Mouse (Mus musculus) cerebellum, postnatal 10 days (tissue): ENCODE measurements at regions not wholly inside any gene's neighbourhood (a gene's known extent, or its start where the extent isn't known, plus 50 kb on each side); places are given as distances from the start of the nearest gene placed in this dataset.
A peak's percentile ranks its signal among the peaks of the same experiment; 100 is the strongest.

Source experiments
- DNase-seq, 2 experiments: peaks; one replicate each; pipeline ENCODE4 v3.0.0; 2021; ENCODE audit warnings: mixed read lengths in 2 of 2

GRCm38 (mm10) chr12:27786716-27787291 lies 444.4 kb upstream of the Sox11 start:
- no peak for DNase-seq

- DNase-seq = no peak
Observed at GRCm38 (mm10) chr12:27780801-27781200, 438.4 kb upstream of the Sox11 start.

GRCm38 (mm10) chr12:27765948-27766347 lies 423.6 kb upstream of the Sox11 start:
- no peak for DNase-seq

GRCm38 (mm10) chr12:27759016-27759415 lies 416.6 kb upstream of the Sox11 start:
- no peak for DNase-seq

- no peak for DNase-seq
Observed at GRCm38 (mm10) chr12:27757641-27758040, 415.3 kb upstream of the Sox11 start.

GRCm38 (mm10) chr12:27724619-27725200 lies 382.3 kb upstream of the Sox11 start:
- peak in 1 of 2 experiments; percentile 5 for DNase-seq

- no peak for DNase-seq
Observed at GRCm38 (mm10) chr12:27680459-27680858, 338.1 kb upstream of the Sox11 start.

- DNase-seq = peak; percentile 30 to 42
Observed at GRCm38 (mm10) chr12:27673404-27673803, 331.0 kb upstream of the Sox11 start.

GRCm38 (mm10) chr12:27670650-27671084 lies 328.3 kb upstream of the Sox11 start:
- DNase-seq = peak; percentile 27 to 30

- no peak for DNase-seq
Observed at GRCm38 (mm10) chr12:27670190-27670589, 327.8 kb upstream of the Sox11 start.

- DNase-seq = no peak
Observed at GRCm38 (mm10) chr12:27669542-27669941, 327.2 kb upstream of the Sox11 start.

GRCm38 (mm10) chr12:27666456-27666855 lies 324.1 kb upstream of the Sox11 start:
- DNase-seq = no peak

GRCm38 (mm10) chr12:27663126-27663525 lies 320.8 kb upstream of the Sox11 start:
- DNase-seq = no peak

- no peak for DNase-seq
Observed at GRCm38 (mm10) chr12:27662723-27663122, 320.3 kb upstream of the Sox11 start.

- peak; percentile 87 to 89 for DNase-seq
Observed at GRCm38 (mm10) chr12:27657536-27657935, 315.2 kb upstream of the Sox11 start.

- no peak for DNase-seq
Observed at GRCm38 (mm10) chr12:27653541-27653940, 311.2 kb upstream of the Sox11 start.

- no peak for DNase-seq
Observed at GRCm38 (mm10) chr12:27648602-27649001, 306.2 kb upstream of the Sox11 start.

GRCm38 (mm10) chr12:27646497-27647307 lies 304.3 kb upstream of the Sox11 start:
- DNase-seq = peak; percentile 46 to 47

GRCm38 (mm10) chr12:27619616-27620015 lies 277.2 kb upstream of the Sox11 start:
- no peak for DNase-seq

- DNase-seq = peak; percentile 90 to 91
Observed at GRCm38 (mm10) chr12:27604061-27604679, 261.8 kb upstream of the Sox11 start.

- peak; percentile 88 to 89 for DNase-seq
Observed at GRCm38 (mm10) chr12:27599149-27599548, 256.8 kb upstream of the Sox11 start.

- DNase-seq = peak; percentile 21 to 33
Observed at GRCm38 (mm10) chr12:27597878-27598277, 255.5 kb upstream of the Sox11 start.

- no peak for DNase-seq
Observed at GRCm38 (mm10) chr12:27597322-27597721, 254.9 kb upstream of the Sox11 start.
